Mouse (Mus musculus) cerebral cortex, adult 2 months (tissue): ENCODE results near the gene Nol11.

Source experiments
- WGBS: fragments of 180-500 bp; shearing (Covaris S2); methylation state at CpG from one replicate; pipeline ENCODE4 v1.1.7; 2018; 5-methylcytosine and 5-hydroxymethylcytosine counted together

Nol11 gene

DNA sequence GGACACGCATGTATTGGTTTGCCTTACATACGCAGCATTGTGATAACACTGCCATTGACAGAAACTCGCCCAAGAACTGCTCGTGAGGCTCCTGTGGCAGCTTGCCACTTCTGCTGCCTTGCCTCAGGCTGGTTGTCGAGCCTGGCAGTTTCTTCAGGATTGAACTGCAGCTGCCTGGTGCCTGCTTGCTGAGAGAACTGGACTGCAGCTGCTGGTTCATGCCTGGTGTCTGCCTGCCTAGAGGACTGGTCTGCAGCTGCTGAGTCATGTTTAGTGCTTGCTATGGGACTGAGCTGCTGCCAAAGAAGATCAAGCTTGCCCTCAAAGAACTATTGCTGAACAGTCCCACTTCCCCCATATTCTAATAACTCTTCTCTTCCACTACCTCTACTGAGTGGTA lies 33.9 kb downstream of the Nol11 start:
- 65% methylated on average over 5 of the region's 5 CpGs for WGBS

DNA sequence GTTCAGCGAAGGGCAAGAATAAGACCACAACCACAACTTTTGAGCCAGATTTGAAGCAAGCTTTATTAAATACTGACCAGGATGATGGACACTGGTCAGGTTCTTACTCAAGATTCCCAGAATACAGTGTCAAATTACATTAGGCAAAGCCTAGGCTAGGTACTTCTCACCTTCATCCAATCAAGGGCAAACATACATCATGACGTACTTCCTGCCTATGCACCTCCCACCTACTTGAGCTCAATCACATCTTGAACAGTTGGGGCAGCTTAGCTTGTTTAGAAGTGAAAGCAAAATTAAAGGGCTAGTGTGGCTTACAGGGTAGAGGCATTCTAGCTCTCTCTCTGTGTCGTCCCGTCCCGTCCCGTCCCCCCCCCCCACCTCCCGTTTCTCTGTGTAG lies 34.8 kb downstream of the Nol11 start:
- WGBS = 82% methylated on average over 7 of the region's 7 CpGs

DNA sequence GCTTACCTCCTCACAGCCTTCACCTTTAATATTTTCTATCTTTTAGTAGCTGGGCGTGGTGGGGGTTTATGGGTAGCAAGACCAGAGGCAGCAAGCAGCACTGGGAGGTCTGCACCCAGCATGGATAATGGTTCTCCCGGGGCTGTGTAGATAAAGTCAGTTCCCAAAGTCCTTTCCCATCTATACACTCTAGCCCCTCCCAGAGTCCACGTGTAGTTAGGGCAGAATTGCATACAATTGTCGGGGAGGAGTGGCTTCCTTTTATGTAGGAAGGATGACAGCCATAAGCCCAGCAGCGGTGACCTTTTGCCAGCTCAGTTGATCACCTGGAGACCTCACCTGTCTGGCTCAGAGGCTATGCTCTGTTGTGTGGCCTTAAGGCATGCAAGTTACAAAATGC lies 35.5 kb downstream of the Nol11 start:
- 80% methylated on average over 5 of the region's 5 CpGs for WGBS

DNA sequence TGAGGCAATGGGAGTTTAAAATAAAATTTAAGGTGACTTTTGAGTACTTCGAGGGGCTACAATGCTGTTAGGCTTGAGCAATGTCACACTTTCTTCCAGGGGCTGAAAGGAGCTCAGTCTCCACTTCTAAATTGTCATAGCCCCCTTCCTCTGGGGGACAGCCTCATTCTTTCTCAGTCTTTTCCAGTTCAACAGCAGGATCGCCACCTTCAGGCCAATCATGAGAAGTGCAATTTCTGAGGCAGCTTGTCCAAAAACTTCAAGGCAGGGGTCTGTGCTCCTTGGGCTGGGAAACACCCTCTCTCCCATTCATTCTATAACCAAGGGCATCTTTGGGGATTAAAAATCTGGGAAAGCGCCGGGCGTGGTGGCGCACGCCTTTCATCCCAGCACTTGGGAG lies 37.4 kb downstream of the Nol11 start:
- 80% methylated on average over 7 of the region's 7 CpGs for WGBS

DNA sequence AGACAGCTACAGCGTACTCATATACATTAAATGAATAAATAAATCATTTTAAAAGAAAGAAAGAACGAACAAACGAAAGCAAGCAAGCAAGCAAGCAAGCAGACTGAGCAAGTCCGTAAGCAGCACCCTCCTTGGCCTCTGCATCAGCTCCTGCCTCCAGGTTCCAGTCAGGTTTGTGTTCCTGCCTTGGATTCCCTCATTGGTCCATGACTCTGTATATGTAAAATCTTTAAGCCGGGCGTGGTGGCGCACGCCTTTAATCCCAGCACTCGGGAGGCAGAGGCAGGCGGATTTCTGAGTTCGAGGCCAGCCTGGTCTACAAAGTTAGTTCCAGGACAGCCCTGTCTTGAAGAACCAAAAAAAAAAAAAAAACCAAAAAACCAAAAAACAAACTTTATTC lies 45.2 kb downstream of the Nol11 start:
- WGBS = 96% methylated on average over 11 of the region's 11 CpGs

DNA sequence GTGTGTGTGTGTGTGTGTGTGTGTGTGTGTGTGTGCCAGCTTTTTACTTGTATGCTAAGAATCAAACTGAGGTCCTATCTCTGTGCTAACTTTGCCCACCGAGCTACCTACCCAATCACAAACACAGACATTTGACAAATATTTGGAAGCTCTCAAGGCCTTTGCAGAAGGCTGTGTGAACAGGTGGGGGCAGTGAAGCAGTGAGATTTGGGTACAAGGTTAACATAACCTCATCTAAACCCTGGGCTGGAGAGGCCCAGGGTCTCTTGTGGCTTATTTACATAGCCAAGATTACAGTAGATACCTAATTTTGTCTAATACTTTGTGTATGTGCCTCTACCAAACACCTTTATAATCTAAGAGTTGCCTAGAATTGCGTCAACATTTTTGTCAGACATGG lies 46.8 kb downstream of the Nol11 start:
- 95% methylated on average over 2 of the region's 2 CpGs for WGBS

DNA sequence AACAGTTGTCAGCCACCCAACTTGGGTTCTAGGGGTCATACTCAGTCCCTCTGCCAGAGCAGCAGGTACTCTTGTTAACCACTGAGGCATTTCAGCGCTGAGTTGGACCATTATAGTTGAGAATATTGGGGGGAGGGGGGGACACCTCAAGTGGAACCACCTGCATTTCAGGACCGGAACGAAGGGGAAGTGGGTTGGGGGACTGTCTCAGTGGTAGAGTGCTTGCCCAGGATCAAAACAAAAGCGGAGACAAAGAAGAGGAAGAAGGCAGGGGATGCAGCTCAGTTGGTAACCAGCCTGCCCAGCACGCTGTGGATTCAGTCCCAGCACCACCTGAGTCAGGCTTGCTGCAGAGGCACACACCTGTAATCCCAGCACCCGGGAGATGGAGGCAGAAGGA lies 48.4 kb downstream of the Nol11 start:
- 25% methylated on average over 6 of the region's 6 CpGs for WGBS

DNA sequence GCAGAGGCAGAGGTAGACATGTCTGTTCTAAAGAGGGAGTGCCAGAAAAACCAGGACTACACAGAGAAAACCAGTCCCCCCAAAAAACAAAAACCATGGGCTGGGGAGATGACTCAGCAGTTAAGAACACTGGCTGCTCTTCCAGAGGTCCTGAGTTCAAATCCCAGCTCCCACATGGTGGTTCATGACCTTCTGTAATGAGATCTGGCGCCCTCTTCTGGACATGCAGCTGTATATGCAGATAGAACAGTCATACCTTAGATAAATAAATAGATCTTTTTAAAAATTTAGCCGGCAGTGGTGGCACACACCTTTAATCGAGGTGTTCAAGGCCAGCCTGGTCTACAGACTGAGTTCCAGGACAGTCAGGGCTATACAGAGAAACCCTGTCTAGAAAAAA lies 50.5 kb downstream of the Nol11 start:
- 68% methylated on average over 3 of the region's 3 CpGs for WGBS

DNA sequence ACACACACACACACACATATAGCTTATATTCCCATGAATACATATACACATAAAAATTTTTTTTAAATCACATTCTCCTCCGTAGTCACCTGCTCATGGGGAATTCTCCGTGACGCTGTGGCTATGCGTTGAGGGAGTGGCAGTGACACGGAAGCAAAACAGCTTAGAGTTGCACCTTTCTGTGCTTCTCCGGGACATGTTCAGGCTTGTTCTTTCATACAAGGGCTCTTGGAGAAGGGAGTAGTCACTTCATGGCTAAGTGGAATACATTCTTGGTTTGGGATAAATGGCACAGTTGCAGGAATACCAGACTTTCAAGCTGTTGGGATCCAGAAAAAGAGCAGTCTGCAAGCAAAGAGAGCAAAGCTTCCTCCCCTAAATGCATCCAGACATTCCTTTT lies 51.6 kb downstream of the Nol11 start:
- WGBS = 70% methylated on average over 6 of the region's 6 CpGs

DNA sequence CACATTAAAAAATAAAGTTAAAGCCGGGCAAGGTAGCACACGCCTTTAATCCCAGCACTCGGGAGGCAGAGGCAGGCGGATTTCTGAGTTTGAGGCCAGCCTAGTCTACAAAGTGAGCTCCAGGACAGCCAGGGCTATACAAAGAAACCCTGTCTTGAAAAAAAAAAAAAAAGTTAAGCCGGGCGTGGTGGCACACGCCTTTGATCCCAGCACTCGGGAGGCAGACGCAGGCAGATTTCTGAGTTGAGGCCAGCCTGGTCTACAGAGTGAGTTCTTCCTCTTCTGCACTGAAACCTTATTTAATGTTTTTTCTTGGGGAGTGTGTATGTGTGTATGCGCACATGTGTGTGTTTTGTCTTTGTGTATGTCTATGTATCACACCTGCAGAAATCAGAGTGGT lies 52.7 kb downstream of the Nol11 start:
- WGBS = 94% methylated on average over 10 of the region's 10 CpGs

DNA sequence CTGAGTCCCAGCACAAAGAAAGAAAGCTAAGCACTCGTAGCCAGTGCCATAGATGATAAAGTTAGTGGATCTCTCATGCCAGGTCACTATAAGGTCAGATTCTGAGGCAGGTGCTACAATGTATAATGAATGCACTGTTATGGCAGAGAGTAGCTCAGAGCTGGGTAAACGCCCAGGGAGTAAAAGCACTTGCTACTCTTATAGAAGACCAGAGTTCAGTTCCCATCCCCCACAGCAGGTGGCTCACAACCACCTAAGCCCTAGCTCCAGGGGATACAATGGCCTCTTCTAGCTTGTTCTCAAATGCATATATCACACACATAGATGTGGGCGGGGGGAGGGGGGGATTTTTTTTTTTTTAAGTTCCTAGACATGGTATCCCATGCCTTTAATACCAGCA lies 53.4 kb downstream of the Nol11 start:
- 52% methylated on average over 3 of the region's 3 CpGs for WGBS

DNA sequence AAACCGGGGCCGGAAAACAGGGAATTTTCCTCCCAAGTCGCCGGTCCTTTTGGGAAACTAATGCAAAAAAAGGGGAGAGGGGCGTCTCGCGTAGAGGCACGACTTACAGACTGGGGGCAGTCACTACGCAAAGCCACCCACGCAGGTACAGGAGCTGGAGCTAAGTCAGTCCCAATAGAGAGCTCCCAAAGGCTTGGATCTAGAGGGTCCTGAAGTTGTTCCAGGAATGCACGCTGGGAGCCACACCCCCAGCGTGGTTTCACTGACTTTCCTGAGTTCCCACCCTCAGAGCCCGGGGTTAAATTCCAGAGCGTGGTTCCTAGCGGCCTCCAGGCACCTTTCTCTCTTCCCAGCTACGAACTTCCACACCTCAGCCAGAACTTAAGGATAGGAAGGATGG lies 56.8 kb downstream of the Nol11 start:
- 4% methylated on average over 16 of the region's 16 CpGs for WGBS

DNA sequence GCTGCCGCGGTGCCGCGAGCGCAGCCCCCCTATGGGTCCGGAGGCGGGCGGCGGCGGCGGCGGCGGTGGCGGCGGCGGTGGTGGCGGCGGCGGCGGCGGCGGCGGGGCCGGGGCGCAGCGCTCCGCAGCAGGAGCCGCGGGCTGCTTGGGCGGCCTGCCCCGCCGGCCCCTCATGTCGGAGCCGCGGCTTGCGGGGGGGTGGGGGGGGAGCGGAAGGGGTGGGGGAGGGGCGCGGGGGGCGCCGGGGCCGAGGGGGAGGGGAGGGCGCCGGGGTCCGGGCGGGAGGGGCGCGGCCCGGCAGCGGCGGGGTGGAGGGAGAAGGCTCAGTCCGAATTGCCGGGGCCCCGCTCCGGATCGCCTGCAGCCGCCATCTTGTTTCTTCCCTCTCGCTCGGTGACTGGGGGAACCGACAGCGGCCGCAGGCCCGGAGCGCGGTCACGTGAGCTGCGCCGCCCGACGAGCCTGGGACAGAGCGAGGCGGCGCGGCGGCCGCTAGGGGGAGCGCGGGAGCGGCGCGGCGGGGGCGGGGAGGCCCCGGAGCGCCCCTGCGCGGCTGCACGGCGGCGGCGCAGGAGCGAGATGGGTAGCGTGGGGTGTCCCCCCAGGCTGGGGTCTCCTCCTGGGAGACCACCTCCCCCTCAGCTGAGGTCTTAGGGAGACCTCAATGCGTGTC lies 57.3 kb downstream of the Nol11 start, which contains the start of gene Bptf:
Gene Bptf (minus strand): TSS at position 379 of the 673 bp plus-strand sequence.
- WGBS = under 1% methylated on average over 58 of the region's 94 CpGs

DNA sequence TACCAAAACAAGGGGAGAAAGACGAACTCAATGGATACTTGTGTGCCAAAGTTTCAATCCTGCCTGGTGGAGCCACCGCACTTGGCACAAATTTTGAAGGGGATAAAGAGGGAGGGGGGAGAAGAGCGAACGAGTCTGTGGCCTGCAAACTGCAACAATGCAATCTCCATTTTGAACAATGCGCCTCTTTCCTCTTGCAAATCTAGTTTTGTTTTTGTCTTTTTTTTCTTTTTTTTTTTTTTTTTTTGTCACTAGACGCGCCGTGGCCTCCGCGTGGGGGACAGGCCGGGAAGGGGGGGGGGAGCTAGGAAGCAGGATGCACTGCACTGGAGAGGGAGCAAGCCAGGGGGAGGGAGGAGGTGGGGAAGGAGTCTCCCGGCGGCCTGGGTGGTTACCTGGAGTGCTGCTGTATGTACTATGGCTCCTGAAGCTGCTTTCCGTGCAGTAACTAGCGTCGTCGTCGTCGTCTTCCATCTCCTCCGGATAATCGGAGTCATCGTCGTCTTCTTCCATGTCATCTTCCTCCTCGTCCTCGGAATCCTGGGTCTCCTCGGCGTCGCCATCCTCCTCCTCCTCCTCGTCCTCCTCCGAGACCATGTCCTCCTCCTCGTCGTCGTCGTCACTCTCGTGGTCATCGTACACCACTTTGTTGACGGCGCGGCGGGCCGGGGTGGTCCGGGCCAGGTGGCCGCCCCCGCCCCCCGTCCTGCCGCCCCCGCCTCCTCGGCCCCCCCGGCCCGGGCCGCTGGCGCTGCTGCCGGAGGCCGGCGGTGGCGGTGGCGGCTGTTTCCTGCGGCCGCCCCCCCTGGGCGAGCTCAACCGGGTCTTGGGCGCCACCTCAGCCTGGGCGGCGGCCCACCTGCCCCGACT lies 58.1 kb downstream of the Nol11 start:
- 1% methylated on average over 60 of the region's 65 CpGs for WGBS

DNA sequence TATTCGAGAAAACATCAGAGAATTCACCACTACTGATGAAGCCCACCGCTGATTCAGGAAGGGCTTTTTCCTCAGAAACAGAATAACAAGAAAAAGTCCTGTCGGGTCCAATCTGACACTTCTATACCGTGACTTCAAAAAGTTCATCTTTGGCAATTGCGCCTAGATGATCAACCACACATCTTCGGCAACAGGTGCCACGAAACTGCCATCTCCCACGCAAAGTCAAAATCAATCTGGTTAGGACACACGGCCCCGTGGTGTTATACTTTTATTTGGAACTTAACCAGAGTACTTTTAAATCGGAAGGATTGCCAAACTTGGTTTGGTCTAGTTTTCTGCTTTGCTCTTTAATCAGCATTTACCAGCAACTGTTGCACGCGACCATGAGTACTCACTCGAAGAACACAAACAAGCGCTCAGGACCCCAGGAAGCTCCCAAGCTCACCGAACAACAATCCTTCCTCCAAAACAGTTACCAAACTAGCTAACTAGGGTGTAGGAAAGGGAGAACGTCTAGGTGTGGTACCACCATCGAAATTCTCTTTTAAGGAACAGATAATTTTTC lies 58.9 kb downstream of the Nol11 start:
- WGBS = 2% methylated on average over 18 of the region's 18 CpGs

DNA sequence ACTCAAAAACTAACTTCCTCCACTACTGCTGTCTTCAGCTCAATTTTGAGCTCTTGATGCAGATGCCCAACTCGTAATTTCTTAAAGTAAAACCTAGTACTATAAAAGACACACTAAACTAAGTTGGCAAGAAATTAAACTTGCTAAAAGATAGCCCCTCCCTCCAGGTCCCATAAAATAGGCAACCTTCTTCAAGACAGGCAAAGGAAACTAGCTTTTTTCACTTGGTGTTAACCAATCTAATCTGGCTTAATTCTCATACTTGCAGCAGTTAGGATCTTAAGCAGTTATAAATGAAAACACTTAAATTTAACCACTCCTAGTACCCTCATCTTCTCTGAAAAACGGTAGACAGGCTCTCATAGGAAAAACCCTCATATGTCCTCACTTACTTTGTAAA lies 59.5 kb downstream of the Nol11 start:
- WGBS = 2% methylated on average over 2 of the region's 2 CpGs

DNA sequence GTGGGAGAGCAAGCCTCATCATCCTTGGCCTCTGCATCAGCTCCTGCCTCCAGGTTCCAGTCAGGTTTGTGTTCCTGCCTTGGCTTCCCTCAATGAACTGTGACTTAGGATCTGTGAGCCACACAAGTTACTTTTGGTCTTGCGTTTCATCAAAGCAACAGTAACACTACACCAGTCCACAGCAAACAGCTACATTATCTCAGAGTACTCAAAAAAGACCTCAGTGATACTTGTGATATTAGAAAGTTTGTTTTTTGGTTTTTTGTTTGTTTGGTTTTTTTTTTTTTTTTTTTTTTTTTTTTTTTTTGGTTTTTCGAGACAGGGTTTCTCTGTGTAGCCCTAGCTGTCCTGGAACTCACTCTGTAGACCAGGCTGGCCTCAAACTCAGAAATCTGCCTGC lies 62.5 kb downstream of the Nol11 start:
- WGBS = 59% methylated on average over 2 of the region's 2 CpGs

DNA sequence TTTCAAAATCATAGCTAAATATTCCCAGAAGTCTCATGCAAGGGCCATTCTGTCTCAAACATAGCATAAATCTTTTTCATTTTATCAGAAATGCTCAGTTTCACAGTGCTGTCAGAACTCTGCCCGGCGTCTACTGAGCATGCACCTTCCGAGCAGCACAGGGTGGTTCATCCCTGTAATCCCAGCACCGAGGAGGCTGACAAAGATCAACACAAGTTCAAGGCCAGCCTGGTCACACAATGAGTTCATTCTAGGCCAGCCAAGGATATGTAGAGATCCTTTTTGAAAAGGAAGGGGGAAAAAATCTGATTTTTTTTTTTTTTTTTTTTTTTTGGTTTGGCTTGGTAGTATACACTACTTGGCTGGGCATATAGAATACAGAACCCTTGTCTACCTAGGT lies 64.2 kb downstream of the Nol11 start:
- WGBS = 46% methylated on average over 4 of the region's 4 CpGs

DNA sequence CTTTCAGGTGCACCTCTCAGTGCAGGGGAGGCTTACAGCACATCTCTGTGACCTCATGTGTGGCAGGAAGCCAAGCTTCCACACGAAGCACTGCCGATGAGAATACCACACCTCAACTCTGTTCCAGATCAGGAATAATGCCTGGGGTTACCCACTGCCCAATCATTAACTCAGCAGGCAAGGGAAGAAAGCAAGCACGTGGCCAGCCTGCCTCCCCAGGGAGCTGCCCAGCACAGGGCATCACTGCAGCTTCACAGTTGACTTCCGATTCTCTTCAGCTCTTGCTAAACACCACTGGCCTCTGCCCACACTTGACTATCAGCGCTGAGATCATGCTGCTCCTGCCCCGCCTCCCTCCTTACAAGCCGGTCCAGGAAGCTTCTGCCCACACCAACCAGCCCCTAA lies 64.9 kb downstream of the Nol11 start:
- 7% methylated on average over 7 of the region's 7 CpGs for WGBS

DNA sequence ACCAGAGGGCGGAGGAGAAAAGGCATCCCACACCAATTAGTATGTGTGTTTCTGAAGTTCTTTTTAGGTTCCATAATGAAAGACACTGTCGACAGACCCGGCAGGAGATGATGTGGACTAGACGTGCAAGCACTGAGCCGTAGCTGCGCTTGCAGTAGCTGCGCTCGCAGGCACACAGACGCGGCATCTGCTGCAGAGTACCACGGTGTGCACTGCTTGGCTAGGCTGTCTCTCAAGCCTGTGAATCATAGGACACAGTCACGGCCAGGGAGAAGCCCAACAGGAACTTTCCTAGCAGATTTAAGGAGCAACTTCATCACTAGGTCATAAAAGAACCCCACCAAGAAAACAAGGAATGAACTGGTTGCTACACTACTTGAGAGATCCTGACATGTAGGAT lies 71.4 kb downstream of the Nol11 start:
- WGBS = 58% methylated on average over 12 of the region's 12 CpGs
